Comparison of ENCODE assay signal across 8 mouse cellular contexts in genomic region chr16:26581913-26582376, GRCm38 (mm10). TPM values are rescaled to one million over a fixed set of nuclear protein-coding genes. Genes with fewer than 3 reads are reported as not detected.
A peak's percentile ranks its signal among the peaks of the same experiment; 100 is the strongest.
DNase-seq lines count a peak whose midpoint lies in the region; ATAC-seq and TF ChIP-seq lines count a peak whose summit lies in the region.

No protein-coding gene starts in this region.

- no peaks in the 10 kb centered on the region for H3K9me3 ChIP-seq in heart, postnatal 0 days (replicated peaks; ENCODE audit: control insufficient read depth, low read length)
- no peaks in the 10 kb centered on the region for H3K9me3 ChIP-seq in neural tube, embryonic 14.5 days (ENCODE audit: control insufficient read depth, low read length)

- no peaks in the 10 kb centered on the region for H3K36me3 ChIP-seq in heart, postnatal 0 days (replicated peaks; ENCODE audit: control insufficient read depth, insufficient read depth, low read length)
- no peaks in the 10 kb centered on the region for H3K36me3 ChIP-seq in liver, adult 2 months (ENCODE audit: control insufficient read depth, insufficient read depth, low read length)
- H3K36me3 ChIP-seq in neural tube, embryonic 14.5 days (ENCODE audit: control insufficient read depth, insufficient read depth, low read length) = no peaks in the 10 kb centered on the region

- peak overlapping the region; percentile 88 for H3K4me2 ChIP-seq in heart, postnatal 0 days (ENCODE audit: low read depth, low read length)
- H3K4me2 ChIP-seq in neural tube, embryonic 14.5 days (ENCODE audit: low read depth, low read length) = peak overlapping the region; percentile 70

- no peaks in the 10 kb centered on the region for H3K27me3 ChIP-seq in heart, postnatal 0 days (ENCODE audit: control insufficient read depth, insufficient read depth, low read length)
- H3K27me3 ChIP-seq in liver, adult 2 months (ENCODE audit: control insufficient read depth, insufficient read depth, low read length) = no peaks in the 10 kb centered on the region
- H3K27me3 ChIP-seq in neural tube, embryonic 14.5 days (ENCODE audit: control insufficient read depth, insufficient read depth, low read length) = no peaks in the 10 kb centered on the region

- peak overlapping the region; percentile 70 for H3K27ac ChIP-seq in heart, postnatal 0 days (ENCODE audit: low read depth)
- peak overlapping the region; percentile 37 for H3K27ac ChIP-seq in liver, adult 2 months (replicated peaks; ENCODE audit: insufficient read depth, low read depth, low read length)
- no peak overlapping the region for H3K27ac ChIP-seq in neural tube, embryonic 14.5 days (ENCODE audit: low read depth, low read length)

- peaks cover 27% of the 10 kb centered on the region; the same call in 1 of the 2 replicates for H3K79me2 ChIP-seq in liver, adult 2 months (ENCODE audit: control insufficient read depth, insufficient read depth, low read length)

- 0% methylated on average over 16 of the region's 16 CpGs for WGBS in heart, postnatal 0 days
- 0% methylated on average over 16 of the region's 16 CpGs for WGBS in liver, adult 2 months
- under 1% methylated on average over 16 of the region's 16 CpGs for WGBS in neural tube, embryonic 14.5 days

- no peak for TF ChIP-seq POLR2A in liver, adult 2 months (IDR thresholded peaks at IDR 0.05; ENCODE audit: extremely low read depth, insufficient read depth, low read length)

- peak; percentile 49; the same call in 1 of the 2 replicates for ATAC-seq in heart, postnatal 0 days (ENCODE audit: insufficient read depth, low read depth)
- ATAC-seq in neural tube, embryonic 14.5 days (ENCODE audit: low read depth) = peak; percentile 64

- H3K9ac ChIP-seq in heart, postnatal 0 days (replicated peaks; ENCODE audit: low read depth, low read length) = peak overlapping the region; percentile 75
- peak overlapping the region; percentile 73 for H3K9ac ChIP-seq in liver, adult 2 months (ENCODE audit: low read depth, low read length)
- peak overlapping the region; percentile 55 for H3K9ac ChIP-seq in neural tube, embryonic 14.5 days (replicated peaks; ENCODE audit: low read depth, low read length)

- no peak for TF ChIP-seq CTCF in heart, postnatal 0 days (IDR thresholded peaks at IDR 0.05; ENCODE audit: low read depth)
- no peak for TF ChIP-seq CTCF in liver, adult 2 months (IDR thresholded peaks at IDR 0.05; ENCODE audit: low read depth, low read length)

- H3K4me1 ChIP-seq in heart, postnatal 0 days (ENCODE audit: control insufficient read depth, insufficient read depth) = no peaks in the 10 kb centered on the region
- H3K4me1 ChIP-seq in liver, adult 2 months (ENCODE audit: control insufficient read depth, insufficient read depth, low read length) = peaks cover 12% of the 10 kb centered on the region
- peaks cover 4% of the 10 kb centered on the region; the same call in 1 of the 2 replicates for H3K4me1 ChIP-seq in neural tube, embryonic 14.5 days (ENCODE audit: control insufficient read depth, insufficient read depth, low read length)

- DNase-seq in adrenal gland, postnatal 25 days = peak; percentile 26
- no peak for DNase-seq in adrenal gland, postnatal 10 days
- DNase-seq in right cerebral cortex, adult 18-20 months = peak; percentile 76
- no peak for DNase-seq in right cerebral cortex, postnatal 25 days
- DNase-seq in heart, postnatal 0 days (ENCODE audit: low spot score) = no peak
- no peak for DNase-seq in liver, adult 2 months (ENCODE audit: extremely low read depth, low read depth, low spot score)
- no peak for DNase-seq in spleen, adult 12 weeks (ENCODE audit: low spot score)

- TF ChIP-seq EP300 in heart, postnatal 0 days (IDR thresholded peaks at IDR 0.05; ENCODE audit: low read depth) = no peak

- H3K4me3 ChIP-seq in heart, postnatal 0 days (ENCODE audit: low read depth, low read length) = peak overlapping the region; percentile 86
- H3K4me3 ChIP-seq in liver, adult 2 months (ENCODE audit: insufficient read depth, low read depth, low read length) = peak overlapping the region; percentile 64
- H3K4me3 ChIP-seq in neural tube, embryonic 14.5 days (ENCODE audit: low read depth, low read length) = peak overlapping the region; percentile 56

RNA-seq across cellular contexts. Expression of gene Il1rap, which starts 0.4 kb away (rescaled TPM):
- total RNA-seq in adrenal gland, postnatal 25 days (2021) = 11.6 and 16.9 TPM in 2 replicates
- total RNA-seq in adrenal gland, postnatal 10 days (2021) = 10 to 100 TPM; 12.1 to 16.9 TPM
- 4.0 and 6.4 TPM in 2 replicates for total RNA-seq in heart, postnatal 0 days (2014; rRNA removed; ENCODE audit: low replicate concordance)
- polyA plus RNA-seq in heart, postnatal 0 days (2015; fragmentation: Nextera tagmentation; extraction: Ambion mirVana) = 1.7 and 1.9 TPM in 2 replicates
- 135 and 160 TPM in 2 replicates for total RNA-seq in liver, adult 2 months (2014; rRNA removed)
- 47.7 and 64.6 TPM in 2 replicates for polyA plus RNA-seq in liver, adult 2 months (2012; rRNA removed)
- 11.9 and 13.2 TPM in 2 replicates for polyA plus RNA-seq in neural tube, embryonic 14.5 days (2014; fragmentation: Nextera tagmentation; extraction: Ambion mirVana)

RNA-seq across cellular contexts. Expression of gene Tmem207, which starts 55.4 kb away (rescaled TPM):
- 0.30 TPM in 1 of 2 replicates, not detected in the other for total RNA-seq in adrenal gland, postnatal 25 days (2021)
- not detected for total RNA-seq in adrenal gland, postnatal 10 days (2021)
- total RNA-seq in heart, postnatal 0 days (2014; rRNA removed; ENCODE audit: low replicate concordance) = not detected in 2 replicates
- not detected in 2 replicates for polyA plus RNA-seq in heart, postnatal 0 days (2015; fragmentation: Nextera tagmentation; extraction: Ambion mirVana)
- not detected in 2 replicates for total RNA-seq in liver, adult 2 months (2014; rRNA removed)
- polyA plus RNA-seq in liver, adult 2 months (2012; rRNA removed) = not detected in 2 replicates
- 0.47 TPM in 1 of 2 replicates, not detected in the other for polyA plus RNA-seq in neural tube, embryonic 14.5 days (2014; fragmentation: Nextera tagmentation; extraction: Ambion mirVana)

Comparison
In these comparisons a context has a peak if more than half of its experiments do, and no peak if none do; other contexts are left out.
1. DNase-seq: peak in adrenal gland, postnatal 25 days (single experiment) and right cerebral cortex, adult 18-20 months (single experiment); none in adrenal gland, postnatal 10 days (single experiment), right cerebral cortex, postnatal 25 days (single experiment), heart, postnatal 0 days (single experiment), liver, adult 2 months (single experiment) and spleen, adult 12 weeks (single experiment).
2. Peak in every context shown above with its lines, with median percentiles within 50 percentile points of each other: H3K4me3 ChIP-seq and H3K9ac ChIP-seq.